Mouse (Mus musculus): ENCODE results near the gene Rgs14. TPM values are rescaled to one million over a fixed set of nuclear protein-coding genes. Genes with fewer than 3 reads are reported as not detected.

Gene Rgs14
- polyA plus RNA-seq, 1 experiment = 51.6 TPM

GRCm38 (mm10) chr13:55426613-55427012 is 57.1 kb downstream of the Rgs14 start, which contains the start of gene F12:
Gene F12, minus strand, starts transcription at chr13:55426793.
- TF ChIP-seq POLR2A (IDR thresholded peaks at IDR 0.05; ENCODE audit: borderline replicate concordance, control insufficient read depth, low read depth, low read length) = no peak
- TF ChIP-seq CTCF (IDR thresholded peaks at IDR 0.05; ENCODE audit: control insufficient read depth, insufficient read depth, low read length) = no peak
- peaks cover 5% of the 10 kb centered on the region; the same call in 1 of the 2 replicates for H3K4me1 ChIP-seq (ENCODE audit: control insufficient read depth, insufficient read depth, low read length)
- peak within 1 kb of the TSS; percentile 37; the same call in 1 of the 2 replicates for H3K27ac ChIP-seq (ENCODE audit: control insufficient read depth, insufficient read depth, low read depth, low read length, poor library complexity)
- whole genome bisulfite sequencing = 90% methylated on average over 10 of the region's 10 CpGs
- no peak within 1 kb of the TSS for H3K4me3 ChIP-seq (replicated peaks; ENCODE audit: control insufficient read depth, low read depth, low read length)

- peak overlapping the region; percentile 73 for H3K27ac ChIP-seq (ENCODE audit: control insufficient read depth, insufficient read depth, low read depth, low read length, poor library complexity)
- 20% methylated on average over 12 of the region's 12 CpGs for WGBS
- peak overlapping the region; percentile 24 for H3K4me3 ChIP-seq (replicated peaks; ENCODE audit: control insufficient read depth, low read depth, low read length)
- no peak for TF ChIP-seq CTCF (IDR thresholded peaks at IDR 0.05; ENCODE audit: control insufficient read depth, insufficient read depth, low read length)
- TF ChIP-seq POLR2A (IDR thresholded peaks at IDR 0.05; ENCODE audit: borderline replicate concordance, control insufficient read depth, low read depth, low read length) = no peak
- peaks cover 9% of the 10 kb centered on the region; the same call in 1 of the 2 replicates for H3K4me1 ChIP-seq (ENCODE audit: control insufficient read depth, insufficient read depth, low read length)
Observed at GRCm38 (mm10) chr13:55429226-55429888, 59.8 kb downstream of the Rgs14 start.

- no peak overlapping the region for H3K27ac ChIP-seq (ENCODE audit: control insufficient read depth, insufficient read depth, low read depth, low read length, poor library complexity)
- 76% methylated on average over 2 of the region's 2 CpGs for WGBS
- no peak for TF ChIP-seq POLR2A (IDR thresholded peaks at IDR 0.05; ENCODE audit: borderline replicate concordance, control insufficient read depth, low read depth, low read length)
- no peak for TF ChIP-seq CTCF (IDR thresholded peaks at IDR 0.05; ENCODE audit: control insufficient read depth, insufficient read depth, low read length)
- H3K4me1 ChIP-seq (ENCODE audit: control insufficient read depth, insufficient read depth, low read length) = peaks cover 9% of the 10 kb centered on the region; the same call in 1 of the 2 replicates
- no peak overlapping the region for H3K4me3 ChIP-seq (replicated peaks; ENCODE audit: control insufficient read depth, low read depth, low read length)
Observed at GRCm38 (mm10) chr13:55430566-55430965, 61.0 kb downstream of the Rgs14 start.

- 8% methylated on average over 10 of the region's 10 CpGs for WGBS
- Histone ChIP-seq H3K4me1 (ENCODE audit: control insufficient read depth, insufficient read depth, low read length) (peaks cover 9% of the 10 kb centered on the region; the same call in 1 of the 2 replicates), H3K4me3 (replicated peaks; ENCODE audit: control insufficient read depth, low read depth, low read length) (no peak overlapping the region), H3K27ac (ENCODE audit: control insufficient read depth, insufficient read depth, low read depth, low read length, poor library complexity) (peak overlapping the region; percentile 63)
- TF ChIP-seq POLR2A (IDR thresholded peaks at IDR 0.05; ENCODE audit: borderline replicate concordance, control insufficient read depth, low read depth, low read length) (no peak), CTCF (IDR thresholded peaks at IDR 0.05; ENCODE audit: control insufficient read depth, insufficient read depth, low read length) (no peak)
Observed at GRCm38 (mm10) chr13:55431889-55432685, 62.6 kb downstream of the Rgs14 start.

Other genes starting within 250 kb of the Rgs14 start
- not detected in 2 replicates for gene Gm17617, start 236.2 kb upstream of the Rgs14 start, polyA plus RNA-seq (2011; ENCODE audit: insufficient read depth, insufficient read length, low replicate concordance, missing spikeins)
- gene Fgfr4, start 217.1 kb upstream of the Rgs14 start, polyA plus RNA-seq (2011; ENCODE audit: insufficient read depth, insufficient read length, low replicate concordance, missing spikeins) = not detected in 2 replicates
- 20.1 and 45.9 TPM in 2 replicates for gene Nsd1, start 159.9 kb upstream of the Rgs14 start, polyA plus RNA-seq (2011; ENCODE audit: insufficient read depth, insufficient read length, low replicate concordance, missing spikeins)
- gene Prelid1, start 49.2 kb upstream of the Rgs14 start, polyA plus RNA-seq (2011; ENCODE audit: insufficient read depth, insufficient read length, low replicate concordance, missing spikeins) = 74.2 and 109 TPM in 2 replicates
- 119 and 194 TPM in 2 replicates for gene Rab24, start 47.8 kb upstream of the Rgs14 start, polyA plus RNA-seq (2011; ENCODE audit: insufficient read depth, insufficient read length, low replicate concordance, missing spikeins)
- gene Mxd3, start 39.9 kb upstream of the Rgs14 start, polyA plus RNA-seq (2011; ENCODE audit: insufficient read depth, insufficient read length, low replicate concordance, missing spikeins) = 46.2 and 59.0 TPM in 2 replicates
- 31.3 and 50.1 TPM in 2 replicates for gene Lman2, start 6.9 kb upstream of the Rgs14 start, polyA plus RNA-seq (2011; ENCODE audit: insufficient read depth, insufficient read length, low replicate concordance, missing spikeins)
- 6.7 TPM in 1 of 2 replicates, not detected in the other for gene Slc34a1, start 28.5 kb downstream of the Rgs14 start, polyA plus RNA-seq (2011; ENCODE audit: insufficient read depth, insufficient read length, low replicate concordance, missing spikeins)
- gene Pfn3, start 45.5 kb downstream of the Rgs14 start, polyA plus RNA-seq (2011; ENCODE audit: insufficient read depth, insufficient read length, low replicate concordance, missing spikeins) = not detected in 2 replicates
- gene F12, start 57.1 kb downstream of the Rgs14 start, polyA plus RNA-seq (2011; ENCODE audit: insufficient read depth, insufficient read length, low replicate concordance, missing spikeins) = 1.3 TPM in 2 replicates
- gene Grk6, start 75.3 kb downstream of the Rgs14 start, polyA plus RNA-seq (2011; ENCODE audit: insufficient read depth, insufficient read length, low replicate concordance, missing spikeins) = 64.8 and 109 TPM in 2 replicates
- 3.1 and 4.1 TPM in 2 replicates for gene Prr7, start 94.5 kb downstream of the Rgs14 start, polyA plus RNA-seq (2011; ENCODE audit: insufficient read depth, insufficient read length, low replicate concordance, missing spikeins)
- gene Dbn1, start 118.4 kb downstream of the Rgs14 start, polyA plus RNA-seq (2011; ENCODE audit: insufficient read depth, insufficient read length, low replicate concordance, missing spikeins) = 2.2 and 3.5 TPM in 2 replicates
- 21.9 and 89.6 TPM in 2 replicates for gene Pdlim7, start 143.9 kb downstream of the Rgs14 start, polyA plus RNA-seq (2011; ENCODE audit: insufficient read depth, insufficient read length, low replicate concordance, missing spikeins)
- gene Dok3, start 159.6 kb downstream of the Rgs14 start, polyA plus RNA-seq (2011; ENCODE audit: insufficient read depth, insufficient read length, low replicate concordance, missing spikeins) = 80.8 and 191 TPM in 2 replicates
- 21.4 and 40.3 TPM in 2 replicates for gene Ddx41, start 166.9 kb downstream of the Rgs14 start, polyA plus RNA-seq (2011; ENCODE audit: insufficient read depth, insufficient read length, low replicate concordance, missing spikeins)
- 104 and 152 TPM in 2 replicates for gene Fam193b, start 201.4 kb downstream of the Rgs14 start, polyA plus RNA-seq (2011; ENCODE audit: insufficient read depth, insufficient read length, low replicate concordance, missing spikeins)
- gene Tmed9, start 204.0 kb downstream of the Rgs14 start, polyA plus RNA-seq (2011; ENCODE audit: insufficient read depth, insufficient read length, low replicate concordance, missing spikeins) = 35.1 and 73.6 TPM in 2 replicates
- 7.4 and 10.9 TPM in 2 replicates for gene B4galt7, start 230.2 kb downstream of the Rgs14 start, polyA plus RNA-seq (2011; ENCODE audit: insufficient read depth, insufficient read length, low replicate concordance, missing spikeins)